Mouse (Mus musculus) stomach, postnatal 0 days (tissue): ENCODE data around the gene Mamstr.

Experiments
- CTCF ChIP-seq: IDR thresholded peaks from 2 replicates; pipeline ENCODE4 v1.5.1; 2016; ENCODE audit warnings: antibody characterized with exemption, low read depth, mild to moderate bottlenecking, moderate library complexity
- EP300 ChIP-seq: optimal IDR thresholded peaks from 2 replicates; pipeline ENCODE3; 2016; ENCODE audit warnings: antibody characterized with exemption

- TF ChIP-seq CTCF: no peak
- TF ChIP-seq EP300: no peak
These were observed 28.0 kb downstream of the Mamstr start for GRCm38 (mm10) chr7:45667761-45668160.
